Mouse (Mus musculus) midbrain, embryonic 10.5 days (tissue): ENCODE measurements at regions not wholly inside any gene's neighbourhood (a gene's known extent, or its start where the extent isn't known, plus 50 kb on each side); places are given as distances from the start of the nearest gene placed in this dataset.

Experiments used
- DNase-seq: peaks from one replicate; pipeline ENCODE4 v3.0.0-alpha.2; 2017; ENCODE audit warnings: low spot score
- H3K27ac ChIP-seq: fragments of 300-500 bp; sonication (generic); replicated peaks from 2 replicates; pipeline ENCODE4 v1.5.1; 2016; ENCODE audit warnings: mild to moderate bottlenecking
- H3K27me3 ChIP-seq: fragments of 300-500 bp; sonication (generic); 2 replicates; pipeline ENCODE4 v1.6.1; 2016; ENCODE audit warnings: low read depth, mild to moderate bottlenecking; ENCODE audit not compliant: poor library complexity, severe bottlenecking
- H3K36me3 ChIP-seq: fragments of 300-500 bp; sonication (generic); 2 replicates; pipeline ENCODE4 v1.6.1; 2016; ENCODE audit warnings: mild to moderate bottlenecking, moderate library complexity
- H3K4me1 ChIP-seq: fragments of 300-500 bp; sonication (generic); 2 replicates; pipeline ENCODE4 v1.6.1; 2016
- H3K4me3 ChIP-seq: fragments of 300-500 bp; sonication (generic); 2 replicates; pipeline ENCODE4 v1.5.1; 2016; ENCODE audit warnings: mild to moderate bottlenecking, moderate library complexity
- H3K9me3 ChIP-seq: fragments of 300-500 bp; sonication (generic); replicated peaks from 2 replicates; pipeline ENCODE4 v1.6.1; 2016; ENCODE audit warnings: mild to moderate bottlenecking
- WGBS: fragments of 180-500 bp; shearing (Covaris S2); methylation state at CpG from one replicate; pipeline ENCODE4 v1.1.7; 2016; 5-methylcytosine and 5-hydroxymethylcytosine counted together

GRCm38 (mm10) chr13:15879576-15879975 lies 132.1 kb upstream of the Inhba start:
- H3K27ac ChIP-seq: no peak overlapping the region
- no peak overlapping the region for H3K4me3 ChIP-seq
- DNase-seq: no peak
- H3K36me3 ChIP-seq: no peaks in the 10 kb centered on the region
- no peaks in the 10 kb centered on the region for H3K27me3 ChIP-seq
- H3K9me3 ChIP-seq: no peaks in the 10 kb centered on the region
- H3K4me1 ChIP-seq: no peaks in the 10 kb centered on the region

DNA sequence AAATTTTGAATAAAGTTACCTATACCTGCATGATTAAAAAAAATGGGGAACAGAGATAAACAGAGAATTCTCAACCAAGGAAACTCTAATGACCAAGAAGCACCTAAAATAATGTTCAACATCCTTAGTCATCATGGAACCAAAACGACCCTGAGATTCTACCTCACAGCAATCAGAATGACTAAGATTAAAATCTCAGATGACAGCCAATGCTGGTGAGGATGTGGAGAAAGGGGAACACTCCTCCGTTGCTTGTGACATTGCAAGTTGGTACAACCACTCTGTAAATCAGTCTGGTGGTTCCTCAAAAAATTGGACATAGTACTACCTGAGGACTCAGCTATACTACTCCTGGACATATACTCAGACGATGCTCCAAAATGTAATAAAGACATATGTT lies 120.9 kb upstream of the Inhba start:
- H3K4me3 ChIP-seq: no peak overlapping the region
- DNase-seq: no peak
- H3K27ac ChIP-seq: no peak overlapping the region
- H3K27me3 ChIP-seq: no peaks in the 10 kb centered on the region
- H3K9me3 ChIP-seq: no peaks in the 10 kb centered on the region
- H3K36me3 ChIP-seq: no peaks in the 10 kb centered on the region
- no peaks in the 10 kb centered on the region for H3K4me1 ChIP-seq
- 89% methylated on average over 3 of the region's 3 CpGs for WGBS

DNA sequence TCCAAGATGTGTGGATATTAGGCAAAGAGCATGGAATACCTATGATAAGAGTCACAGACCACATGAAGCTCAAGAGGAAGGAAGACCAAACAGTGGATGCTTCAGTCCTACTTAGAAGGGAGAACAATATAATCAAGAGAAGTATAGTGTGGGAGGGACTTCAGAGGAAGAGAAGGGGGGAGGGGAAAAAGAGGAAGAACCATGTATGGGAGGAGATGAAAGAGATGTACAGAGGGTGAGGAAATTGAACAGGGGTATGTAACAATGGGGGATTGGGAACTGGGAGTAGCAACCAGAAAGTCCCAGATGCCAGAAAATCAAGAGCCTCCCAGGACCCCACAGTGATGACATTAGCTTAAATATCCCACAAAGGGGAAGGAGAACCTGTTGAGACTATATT lies 120.2 kb upstream of the Inhba start:
- Histone ChIP-seq H3K4me1 (no peaks in the 10 kb centered on the region), H3K9me3 (no peaks in the 10 kb centered on the region), H3K36me3 (no peaks in the 10 kb centered on the region), H3K27me3 (no peaks in the 10 kb centered on the region), H3K4me3 (no peak overlapping the region), H3K27ac (no peak overlapping the region)
- DNase-seq: no peak

GRCm38 (mm10) chr13:15898201-15898600 lies 113.5 kb upstream of the Inhba start:
- Histone ChIP-seq H3K36me3 (no peaks in the 10 kb centered on the region), H3K4me3 (no peak overlapping the region)
- WGBS: 85% methylated on average over 1 of the region's 1 CpGs

DNA sequence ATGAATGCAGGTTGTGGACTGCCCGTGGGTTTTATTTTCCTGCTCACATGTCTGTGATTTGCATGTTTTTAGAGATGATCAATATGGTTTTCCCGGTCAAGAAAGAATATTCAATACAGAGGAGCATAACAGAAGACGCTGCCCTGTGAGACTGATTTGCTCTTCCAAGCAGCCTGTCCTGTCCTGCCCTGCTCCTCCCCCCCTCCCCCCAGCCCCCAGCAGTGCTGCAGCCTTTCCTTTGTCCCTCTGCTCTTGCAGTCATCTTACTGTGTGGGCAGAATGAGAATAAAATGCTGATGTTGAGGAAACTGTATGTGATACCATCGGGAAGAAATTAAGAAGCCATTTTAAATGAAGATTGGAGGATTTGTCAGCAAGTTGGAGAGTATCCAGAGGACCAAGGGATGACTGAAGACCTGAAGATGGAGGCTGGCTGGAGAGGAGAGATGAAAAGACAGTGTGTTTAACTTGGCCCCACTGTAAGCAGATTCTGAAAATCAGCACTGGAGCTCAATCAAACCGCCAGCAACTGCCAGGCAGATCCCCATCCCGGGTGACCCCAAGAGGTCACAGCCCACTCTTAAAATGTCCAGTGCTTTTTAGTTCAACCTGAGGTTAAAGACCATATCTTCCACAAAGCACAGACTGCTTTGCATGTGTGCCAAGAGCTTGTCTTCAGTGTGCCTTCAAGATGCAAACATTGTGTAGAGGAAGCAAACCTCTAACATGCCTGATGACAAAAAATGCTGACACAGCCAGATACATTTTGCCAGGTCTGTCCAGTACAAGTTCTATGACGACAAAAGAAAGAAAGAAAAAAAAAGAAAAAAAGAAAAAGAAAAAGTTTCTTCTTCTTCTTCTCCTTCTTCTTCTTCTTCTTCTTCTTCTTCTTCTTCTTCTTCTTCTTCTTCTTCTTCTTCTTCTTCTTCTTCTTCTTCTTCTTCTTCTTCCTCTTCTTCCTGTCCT lies 109.7 kb upstream of the Inhba start:
- Histone ChIP-seq H3K4me1 (peaks cover 6% of the 10 kb centered on the region), H3K27me3 (no peaks in the 10 kb centered on the region), H3K9me3 (no peaks in the 10 kb centered on the region), H3K36me3 (no peaks in the 10 kb centered on the region), H3K27ac (no peak overlapping the region), H3K4me3 (no peak overlapping the region)
- 54% methylated on average over 7 of the region's 7 CpGs for WGBS
- DNase-seq: no peak

More at GRCm38 (mm10) chr13:15898201-15898600, 113.5 kb upstream of the Inhba start:
- no peaks in the 10 kb centered on the region for H3K27me3 ChIP-seq
- H3K27ac ChIP-seq: no peak overlapping the region
- H3K4me1 ChIP-seq: peaks cover 6% of the 10 kb centered on the region
- DNase-seq: no peak
- no peaks in the 10 kb centered on the region for H3K9me3 ChIP-seq

DNA sequence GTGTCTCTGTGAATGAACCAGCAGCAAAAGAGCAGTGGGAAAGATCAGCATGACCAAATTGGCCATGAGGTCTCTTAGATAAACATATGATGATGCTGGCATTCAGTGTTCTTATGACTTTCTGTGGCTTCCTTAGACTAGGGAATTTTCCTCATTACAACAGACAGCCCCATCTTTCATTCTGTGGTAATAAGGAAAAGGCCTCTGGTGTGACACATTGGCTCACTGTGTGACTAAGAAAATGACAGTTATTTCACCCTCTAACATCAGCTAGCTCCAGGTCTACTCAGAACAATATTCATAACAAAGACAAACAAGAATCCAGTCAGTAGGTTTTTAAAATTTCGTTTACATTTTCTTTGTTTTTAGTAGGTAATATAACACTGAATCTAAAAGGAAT lies 103.8 kb upstream of the Inhba start:
- Histone ChIP-seq H3K27me3 (no peaks in the 10 kb centered on the region), H3K27ac (no peak overlapping the region), H3K36me3 (no peaks in the 10 kb centered on the region), H3K4me1 (no peaks in the 10 kb centered on the region), H3K9me3 (no peaks in the 10 kb centered on the region), H3K4me3 (no peak overlapping the region)
- no peak for DNase-seq
- WGBS: 70% methylated on average over 1 of the region's 1 CpGs

- Histone ChIP-seq H3K27ac (no peak overlapping the region), H3K36me3 (no peaks in the 10 kb centered on the region), H3K9me3 (no peaks in the 10 kb centered on the region), H3K27me3 (no peaks in the 10 kb centered on the region), H3K4me3 (no peak overlapping the region), H3K4me1 (no peaks in the 10 kb centered on the region)
- no peak for DNase-seq
- 77% methylated on average over 2 of the region's 2 CpGs for WGBS
These were observed 101.1 kb upstream of the Inhba start for GRCm38 (mm10) chr13:15910578-15910977.

GRCm38 (mm10) chr13:15911263-15911662 lies 100.4 kb upstream of the Inhba start:
- Histone ChIP-seq H3K36me3 (no peaks in the 10 kb centered on the region), H3K27ac (no peak overlapping the region), H3K27me3 (no peaks in the 10 kb centered on the region), H3K9me3 (no peaks in the 10 kb centered on the region), H3K4me3 (no peak overlapping the region), H3K4me1 (no peaks in the 10 kb centered on the region)
- DNase-seq: no peak
- 94% methylated on average over 1 of the region's 1 CpGs for WGBS

- Histone ChIP-seq H3K27ac (no peak overlapping the region), H3K36me3 (no peaks in the 10 kb centered on the region), H3K9me3 (no peaks in the 10 kb centered on the region), H3K4me3 (no peak overlapping the region), H3K27me3 (no peaks in the 10 kb centered on the region), H3K4me1 (no peaks in the 10 kb centered on the region)
- 97% methylated on average over 1 of the region's 1 CpGs for WGBS
- DNase-seq: no peak
These were observed 97.4 kb upstream of the Inhba start for GRCm38 (mm10) chr13:15914270-15914669.

GRCm38 (mm10) chr13:15929890-15930289 lies 81.8 kb upstream of the Inhba start:
- Histone ChIP-seq H3K36me3 (no peaks in the 10 kb centered on the region), H3K9me3 (no peaks in the 10 kb centered on the region), H3K4me1 (no peaks in the 10 kb centered on the region), H3K4me3 (no peak overlapping the region), H3K27me3 (no peaks in the 10 kb centered on the region), H3K27ac (no peak overlapping the region)
- WGBS: 92% methylated on average over 3 of the region's 3 CpGs
- DNase-seq: no peak

GRCm38 (mm10) chr13:15931553-15932162 lies 80.0 kb upstream of the Inhba start:
- WGBS: 35% methylated on average over 5 of the region's 5 CpGs
- no peak for DNase-seq
- no peaks in the 10 kb centered on the region for H3K27me3 ChIP-seq
- no peaks in the 10 kb centered on the region for H3K9me3 ChIP-seq
- no peak overlapping the region for H3K4me3 ChIP-seq
- H3K4me1 ChIP-seq: no peaks in the 10 kb centered on the region
- no peak overlapping the region for H3K27ac ChIP-seq
- no peaks in the 10 kb centered on the region for H3K36me3 ChIP-seq

- no peak for DNase-seq
- no peaks in the 10 kb centered on the region for H3K27me3 ChIP-seq
- 97% methylated on average over 1 of the region's 1 CpGs for WGBS
- no peaks in the 10 kb centered on the region for H3K36me3 ChIP-seq
- no peaks in the 10 kb centered on the region for H3K9me3 ChIP-seq
- no peak overlapping the region for H3K27ac ChIP-seq
- no peaks in the 10 kb centered on the region for H3K4me1 ChIP-seq
- H3K4me3 ChIP-seq: no peak overlapping the region
These were observed 76.0 kb upstream of the Inhba start for GRCm38 (mm10) chr13:15935689-15936088.

DNA sequence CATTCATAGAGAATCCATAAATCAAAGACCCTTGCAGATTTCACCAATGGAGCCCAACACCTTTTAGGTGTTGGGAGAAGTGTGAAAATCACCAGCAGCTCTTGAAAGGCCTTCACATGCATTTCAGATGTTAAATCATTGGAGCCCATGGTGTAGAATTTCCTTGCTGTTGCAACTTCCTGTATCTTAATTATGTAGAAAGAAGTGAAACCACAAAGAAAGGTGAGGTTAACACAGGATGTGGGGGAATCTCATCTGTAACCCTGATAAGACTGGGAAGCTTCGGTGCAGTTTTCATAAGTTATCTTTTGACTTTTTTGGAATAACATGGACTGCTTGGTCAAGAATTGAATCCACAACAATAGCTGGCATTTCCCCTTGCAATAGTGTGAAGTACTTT lies 75.5 kb upstream of the Inhba start:
- Histone ChIP-seq H3K4me3 (no peak overlapping the region), H3K9me3 (no peaks in the 10 kb centered on the region), H3K27ac (no peak overlapping the region), H3K27me3 (no peaks in the 10 kb centered on the region), H3K4me1 (no peaks in the 10 kb centered on the region), H3K36me3 (no peaks in the 10 kb centered on the region)
- 84% methylated on average over 1 of the region's 1 CpGs for WGBS
- DNase-seq: no peak
